Mouse (Mus musculus): ENCODE data around the gene Lmntd2.
A peak's percentile ranks its signal among the peaks of the same experiment; 100 is the strongest.
"Not testable (repeated sequence)": the region's sequence is repeated elsewhere in the genome, so short reads cannot be mapped to it uniquely, and the experiment has no call there.

Lmntd2 gene

GRCm38 (mm10) chr7:141213605-141214235 is at the start of gene Lmntd2:
Gene Lmntd2 (minus strand): TSS chr7:141214080.
- no peak for DNase-seq

GRCm38 (mm10) chr7:141263640-141264039 is 49.8 kb upstream of the Lmntd2 start:
- no peak for DNase-seq

GRCm38 (mm10) chr7:141261480-141261879 is 47.6 kb upstream of the Lmntd2 start:
- DNase-seq: no peak

GRCm38 (mm10) chr7:141256159-141256558 is 42.3 kb upstream of the Lmntd2 start:
- DNase-seq: no peak

- DNase-seq: not testable (repeated sequence)
Measured at GRCm38 (mm10) chr7:141250486-141250885, 36.6 kb upstream of the Lmntd2 start.

- DNase-seq: no peak
Measured at GRCm38 (mm10) chr7:141231551-141231950, 17.7 kb upstream of the Lmntd2 start.

- no peak for DNase-seq
Measured at GRCm38 (mm10) chr7:141231111-141231510, 17.2 kb upstream of the Lmntd2 start.

GRCm38 (mm10) chr7:141230570-141230969 is 16.7 kb upstream of the Lmntd2 start:
- no peak for DNase-seq

- DNase-seq: no peak
Measured at GRCm38 (mm10) chr7:141229702-141230101, 15.8 kb upstream of the Lmntd2 start.

- DNase-seq: peak; percentile 91
Measured at GRCm38 (mm10) chr7:141228279-141229067, 14.6 kb upstream of the Lmntd2 start, which contains the start of gene Phrf1. Gene Phrf1 (plus strand): TSS chr7:141228784.

- DNase-seq: no peak
Measured at GRCm38 (mm10) chr7:141227796-141228195, 13.9 kb upstream of the Lmntd2 start.

GRCm38 (mm10) chr7:141226535-141226934 is 12.7 kb upstream of the Lmntd2 start:
- DNase-seq: no peak

GRCm38 (mm10) chr7:141222696-141223215 is 8.9 kb upstream of the Lmntd2 start:
- no peak for DNase-seq

- DNase-seq: no peak
Measured at GRCm38 (mm10) chr7:141222126-141222467, 8.2 kb upstream of the Lmntd2 start.

- DNase-seq: peak; percentile 96
Measured at GRCm38 (mm10) chr7:141221249-141222125, 7.6 kb upstream of the Lmntd2 start.

GRCm38 (mm10) chr7:141220377-141220776 is 6.5 kb upstream of the Lmntd2 start:
- DNase-seq: no peak

- no peak for DNase-seq
Measured at GRCm38 (mm10) chr7:141219558-141220099, 5.7 kb upstream of the Lmntd2 start.

GRCm38 (mm10) chr7:141218557-141219133 is 4.8 kb upstream of the Lmntd2 start:
- no peak for DNase-seq

GRCm38 (mm10) chr7:141218141-141218540 is 4.3 kb upstream of the Lmntd2 start:
- no peak for DNase-seq

- no peak for DNase-seq
Measured at GRCm38 (mm10) chr7:141217343-141218013, 3.6 kb upstream of the Lmntd2 start.

GRCm38 (mm10) chr7:141216894-141217293 is 3.0 kb upstream of the Lmntd2 start:
- DNase-seq: no peak
